Mouse (Mus musculus): ENCODE data around the gene Stfa2l1. TPM values are rescaled to one million over a fixed set of nuclear protein-coding genes. Genes with fewer than 3 reads are reported as not detected.

Stfa2l1 gene
- polyA plus RNA-seq (2015; fragmentation: Illumina TruSeq; extraction: RNeasy Lipid Tissue Mini Kit (QIAGEN cat#74804); ENCODE audit: insufficient read depth, low replicate concordance) = 12.8 TPM

GRCm38 (mm10) chr16:36156402-36156975, at the start of gene Stfa2l1:
Stfa2l1 (plus strand) TSS chr16:36156811.

GRCm38 (mm10) chr16:36131141-36131540, 25.5 kb upstream of the Stfa2l1 start, which contains the start of gene Csta1:
Csta1 (minus strand) TSS chr16:36131241.

DNA sequence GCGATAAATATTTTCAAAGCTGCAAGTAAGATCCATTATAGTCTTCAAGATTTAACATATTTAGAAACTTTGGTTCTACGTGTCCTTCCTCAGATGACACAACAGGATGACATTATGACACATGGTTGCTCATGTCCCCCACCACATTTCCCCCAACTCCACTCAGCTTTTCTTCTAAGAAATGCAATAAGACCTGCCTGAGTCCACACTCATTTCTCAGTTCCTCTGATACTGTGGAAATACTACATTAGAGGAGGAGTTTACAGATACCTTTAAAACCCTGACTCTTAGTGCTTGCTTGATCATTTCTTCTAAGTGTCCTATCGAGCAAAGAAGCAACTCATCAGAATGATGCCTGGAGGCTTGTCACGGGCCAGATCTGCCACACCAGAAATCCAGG, 27.3 kb downstream of the Stfa2l1 start, which contains the start of gene Gm5483:
Gene Gm5483, plus strand, starts transcription at position 301 of the 400 bp plus-strand sequence.

GRCm38 (mm10) chr16:36209967-36210453, 53.4 kb downstream of the Stfa2l1 start, which contains the start of gene Gm5416:
Gm5416 (plus strand) TSS chr16:36210403.

Other genes starting within 250 kb of the Stfa2l1 start
- gene Parp9, start 218.3 kb upstream of the Stfa2l1 start, polyA plus RNA-seq (2015; fragmentation: Illumina TruSeq; extraction: RNeasy Lipid Tissue Mini Kit (QIAGEN cat#74804); ENCODE audit: insufficient read depth, low replicate concordance) = 77.4 TPM
- 53.0 TPM for gene Dtx3l, start 217.7 kb upstream of the Stfa2l1 start, polyA plus RNA-seq (2015; fragmentation: Illumina TruSeq; extraction: RNeasy Lipid Tissue Mini Kit (QIAGEN cat#74804); ENCODE audit: insufficient read depth, low replicate concordance)
- 58.3 TPM for gene Kpna1, start 178.1 kb upstream of the Stfa2l1 start, polyA plus RNA-seq (2015; fragmentation: Illumina TruSeq; extraction: RNeasy Lipid Tissue Mini Kit (QIAGEN cat#74804); ENCODE audit: insufficient read depth, low replicate concordance)
- 21.8 TPM for gene Wdr5b, start 115.6 kb upstream of the Stfa2l1 start, polyA plus RNA-seq (2015; fragmentation: Illumina TruSeq; extraction: RNeasy Lipid Tissue Mini Kit (QIAGEN cat#74804); ENCODE audit: insufficient read depth, low replicate concordance)
- 80.0 TPM for gene Fam162a, start 85.2 kb upstream of the Stfa2l1 start, polyA plus RNA-seq (2015; fragmentation: Illumina TruSeq; extraction: RNeasy Lipid Tissue Mini Kit (QIAGEN cat#74804); ENCODE audit: insufficient read depth, low replicate concordance)
- gene Ccdc58, start 85.1 kb upstream of the Stfa2l1 start, polyA plus RNA-seq (2015; fragmentation: Illumina TruSeq; extraction: RNeasy Lipid Tissue Mini Kit (QIAGEN cat#74804); ENCODE audit: insufficient read depth, low replicate concordance) = 51.2 TPM
- gene Csta1, start 25.6 kb upstream of the Stfa2l1 start, polyA plus RNA-seq (2015; fragmentation: Illumina TruSeq; extraction: RNeasy Lipid Tissue Mini Kit (QIAGEN cat#74804); ENCODE audit: insufficient read depth, low replicate concordance) = not detected
- gene Gm5483, start 27.4 kb downstream of the Stfa2l1 start, polyA plus RNA-seq (2015; fragmentation: Illumina TruSeq; extraction: RNeasy Lipid Tissue Mini Kit (QIAGEN cat#74804); ENCODE audit: insufficient read depth, low replicate concordance) = 4.9 TPM
- not detected for gene Gm5416, start 53.6 kb downstream of the Stfa2l1 start, polyA plus RNA-seq (2015; fragmentation: Illumina TruSeq; extraction: RNeasy Lipid Tissue Mini Kit (QIAGEN cat#74804); ENCODE audit: insufficient read depth, low replicate concordance)
- gene 2010005H15Rik, start 64.7 kb downstream of the Stfa2l1 start, polyA plus RNA-seq (2015; fragmentation: Illumina TruSeq; extraction: RNeasy Lipid Tissue Mini Kit (QIAGEN cat#74804); ENCODE audit: insufficient read depth, low replicate concordance) = not detected
- gene Stfa1, start 120.1 kb downstream of the Stfa2l1 start, polyA plus RNA-seq (2015; fragmentation: Illumina TruSeq; extraction: RNeasy Lipid Tissue Mini Kit (QIAGEN cat#74804); ENCODE audit: insufficient read depth, low replicate concordance) = 0.48 TPM
- not detected for gene BC117090, start 177.5 kb downstream of the Stfa2l1 start, polyA plus RNA-seq (2015; fragmentation: Illumina TruSeq; extraction: RNeasy Lipid Tissue Mini Kit (QIAGEN cat#74804); ENCODE audit: insufficient read depth, low replicate concordance)
- gene BC100530, start 210.9 kb downstream of the Stfa2l1 start, polyA plus RNA-seq (2015; fragmentation: Illumina TruSeq; extraction: RNeasy Lipid Tissue Mini Kit (QIAGEN cat#74804); ENCODE audit: insufficient read depth, low replicate concordance) = not detected